Mouse (Mus musculus): ENCODE measurements around the gene Inppl1. TPM values are rescaled to one million over a fixed set of nuclear protein-coding genes. Genes with fewer than 3 reads are reported as not detected.

The Inppl1 gene
- polyA plus RNA-seq, 1 experiment, result 61.7 TPM

GRCm38 (mm10) chr7:101852846-101853245 is 14.8 kb upstream of the Inppl1 start:
- peak overlapping the region; percentile 99; the same call in 1 of the 2 replicates for H3K27ac ChIP-seq (ENCODE audit: insufficient read depth, low read length)

DNA sequence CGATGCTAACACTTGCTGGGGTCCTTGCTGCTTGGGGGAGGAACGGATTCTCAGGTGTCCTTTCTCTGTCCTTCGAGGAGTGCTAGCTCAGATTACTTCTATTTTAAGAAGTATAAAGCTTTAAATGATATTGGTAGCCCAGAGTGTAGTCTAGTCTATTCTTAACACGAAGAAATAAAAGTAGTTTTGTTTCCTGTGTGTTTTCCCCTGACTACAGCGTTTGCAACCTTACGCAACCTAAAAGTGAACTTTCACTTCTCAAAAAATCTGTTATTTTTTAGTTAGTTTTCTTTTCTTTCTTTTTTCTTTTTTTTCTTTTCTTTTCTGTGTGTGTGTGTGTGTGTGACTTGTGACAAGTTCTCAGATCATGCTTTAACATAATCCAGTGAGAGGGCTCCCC is 13.7 kb upstream of the Inppl1 start:
- no peak for TF ChIP-seq CTCF (IDR thresholded peaks at IDR 0.05; ENCODE audit: borderline replicate concordance, insufficient read depth, low read length)
- TF ChIP-seq POLR2A (IDR thresholded peaks at IDR 0.05; ENCODE audit: low read depth, low read length), result no peak
- Histone ChIP-seq H3K27ac (ENCODE audit: insufficient read depth, low read length) (no peak overlapping the region), H3K4me1 (ENCODE audit: control insufficient read depth, insufficient read depth, low read length) (0 out of 2 replicates have a peak, but pooled peaks cover 5% of the 10 kb centered on the region), H3K4me3 (ENCODE audit: insufficient read depth, low read length) (no peak overlapping the region)

More at GRCm38 (mm10) chr7:101852846-101853245, 14.8 kb upstream of the Inppl1 start:
- Histone ChIP-seq H3K4me3 (ENCODE audit: insufficient read depth, low read length) (no peak overlapping the region), H3K4me1 (ENCODE audit: control insufficient read depth, insufficient read depth, low read length) (0 out of 2 replicates have a peak, but pooled peaks cover 5% of the 10 kb centered on the region)
- TF ChIP-seq POLR2A (IDR thresholded peaks at IDR 0.05; ENCODE audit: low read depth, low read length) (no peak), CTCF (IDR thresholded peaks at IDR 0.05; ENCODE audit: borderline replicate concordance, insufficient read depth, low read length) (no peak)

GRCm38 (mm10) chr7:101847934-101848333 is 9.9 kb upstream of the Inppl1 start:
- no peak overlapping the region for H3K4me3 ChIP-seq (ENCODE audit: insufficient read depth, low read length)
- H3K27ac ChIP-seq (ENCODE audit: insufficient read depth, low read length), result no peak overlapping the region
- H3K4me1 ChIP-seq (ENCODE audit: control insufficient read depth, insufficient read depth, low read length), result no peaks in the 10 kb centered on the region
- TF ChIP-seq POLR2A (IDR thresholded peaks at IDR 0.05; ENCODE audit: low read depth, low read length), result no peak
- no peak for TF ChIP-seq CTCF (IDR thresholded peaks at IDR 0.05; ENCODE audit: borderline replicate concordance, insufficient read depth, low read length)

DNA sequence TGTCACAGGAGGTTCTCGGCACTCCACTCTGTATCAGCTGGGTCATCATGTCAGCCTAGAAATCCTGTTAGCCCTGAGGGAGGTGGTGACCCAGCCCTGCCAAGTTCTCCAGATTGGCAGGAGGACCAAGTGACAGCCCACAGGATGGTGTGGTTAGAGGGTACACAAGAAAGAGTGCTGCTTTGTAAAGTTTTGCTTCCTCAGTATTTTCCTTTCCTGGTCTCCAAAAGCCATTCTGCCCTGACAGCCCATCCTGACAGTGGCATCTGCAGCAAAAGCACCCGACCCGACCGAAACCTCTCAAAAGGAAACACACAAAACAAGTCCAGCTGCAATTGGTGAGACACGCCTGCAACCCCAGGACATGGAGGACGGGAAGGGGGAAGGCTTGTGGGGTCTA is 6.2 kb upstream of the Inppl1 start:
- H3K4me3 ChIP-seq (ENCODE audit: insufficient read depth, low read length), result no peak overlapping the region
- H3K27ac ChIP-seq (ENCODE audit: insufficient read depth, low read length), result no peak overlapping the region
- no peak for TF ChIP-seq POLR2A (IDR thresholded peaks at IDR 0.05; ENCODE audit: low read depth, low read length)
- no peaks in the 10 kb centered on the region for H3K4me1 ChIP-seq (ENCODE audit: control insufficient read depth, insufficient read depth, low read length)

GRCm38 (mm10) chr7:101837154-101837605 is 849 bp downstream of the Inppl1 start:
- Histone ChIP-seq H3K27ac (ENCODE audit: insufficient read depth, low read length) (peak overlapping the region; percentile 90), H3K4me1 (ENCODE audit: control insufficient read depth, insufficient read depth, low read length) (peaks cover 7% of the 10 kb centered on the region), H3K4me3 (ENCODE audit: insufficient read depth, low read length) (peak overlapping the region; percentile 79)
- TF ChIP-seq POLR2A (IDR thresholded peaks at IDR 0.05; ENCODE audit: low read depth, low read length) (no peak; the same call in 1 of the 2 replicates), CTCF (IDR thresholded peaks at IDR 0.05; ENCODE audit: borderline replicate concordance, insufficient read depth, low read length) (no peak)

DNA sequence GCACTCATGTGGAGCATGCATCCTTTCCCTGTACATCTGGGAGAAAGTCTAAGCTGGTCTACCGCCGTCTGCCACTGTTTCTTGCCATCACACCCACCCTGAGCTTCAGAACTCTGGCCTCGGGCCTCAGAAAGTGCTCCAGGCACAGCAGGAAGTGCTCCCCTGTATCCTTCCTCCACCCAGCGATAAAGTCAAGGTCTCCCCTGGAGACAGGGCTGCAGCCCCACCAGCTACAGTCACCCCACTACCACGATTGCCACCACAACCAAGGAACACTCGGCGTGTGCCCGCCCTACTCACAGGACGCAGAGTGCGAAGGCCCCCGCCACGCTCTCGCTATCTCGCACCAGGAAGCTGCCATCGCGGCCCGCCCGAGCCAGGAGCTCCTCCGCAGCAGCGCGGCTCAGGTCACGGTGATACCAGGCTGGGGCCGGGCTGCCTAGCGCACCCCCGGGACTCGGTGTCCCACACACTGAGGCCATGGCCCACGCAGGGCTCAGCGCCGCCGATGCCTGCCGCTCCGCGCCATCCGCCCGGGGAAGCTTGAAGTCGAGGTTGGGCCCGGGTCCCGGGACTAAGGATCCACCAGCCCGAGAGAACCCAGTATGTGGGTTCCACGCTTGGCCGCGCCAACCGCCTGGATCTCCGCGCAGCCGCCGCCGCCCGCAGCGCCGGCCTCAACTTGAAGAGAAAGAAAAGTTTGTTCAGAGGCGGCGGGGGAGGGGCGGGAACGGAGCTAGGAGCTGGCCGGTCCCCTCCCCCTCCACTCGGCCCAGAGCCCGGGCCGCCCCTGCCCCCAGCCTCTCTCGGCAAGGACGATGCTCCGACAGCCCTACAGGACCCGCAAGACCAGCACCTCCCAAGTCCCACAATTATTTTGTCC is 1.5 kb downstream of the Inppl1 start:
- H3K27ac ChIP-seq (ENCODE audit: insufficient read depth, low read length), result peak overlapping the region; percentile 90
- peak overlapping the region; percentile 79 for H3K4me3 ChIP-seq (ENCODE audit: insufficient read depth, low read length)
- TF ChIP-seq CTCF (IDR thresholded peaks at IDR 0.05; ENCODE audit: borderline replicate concordance, insufficient read depth, low read length), result no peak
- TF ChIP-seq POLR2A (IDR thresholded peaks at IDR 0.05; ENCODE audit: low read depth, low read length), result peak; percentile 42; the same call in 1 of the 2 replicates
- peaks cover 7% of the 10 kb centered on the region for H3K4me1 ChIP-seq (ENCODE audit: control insufficient read depth, insufficient read depth, low read length)

DNA sequence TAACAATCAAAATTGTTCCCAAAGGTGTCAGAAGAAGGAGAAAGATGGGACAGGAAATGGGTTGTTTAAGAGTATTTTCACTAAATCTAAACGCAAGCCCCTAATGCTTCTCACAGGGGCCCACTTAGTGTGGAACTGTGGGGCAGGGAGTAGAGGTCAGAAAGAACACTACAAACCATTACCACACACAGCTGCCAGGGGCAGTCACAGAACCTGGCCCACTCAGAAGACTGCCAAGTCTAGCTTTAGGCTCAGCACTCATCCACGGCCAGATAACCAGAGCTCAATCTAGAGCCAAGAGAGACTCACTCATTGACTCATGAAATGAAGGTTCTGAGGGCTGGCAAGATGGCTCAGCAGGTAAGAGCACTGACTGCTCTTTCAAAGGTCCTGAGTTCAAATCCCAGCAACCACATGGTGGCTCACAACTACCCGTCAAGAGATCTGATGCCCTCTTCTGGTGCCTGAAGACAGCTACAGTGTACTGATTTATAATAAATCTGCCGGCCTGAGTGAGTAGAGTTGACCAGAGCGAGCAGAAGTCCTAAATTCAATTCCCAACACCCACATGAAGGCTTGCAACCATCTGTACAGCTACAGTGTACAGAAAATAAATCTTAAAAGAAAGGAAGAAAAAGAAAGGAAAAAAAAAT is 2.4 kb downstream of the Inppl1 start:
- TF ChIP-seq CTCF (IDR thresholded peaks at IDR 0.05; ENCODE audit: borderline replicate concordance, insufficient read depth, low read length) (no peak), POLR2A (IDR thresholded peaks at IDR 0.05; ENCODE audit: low read depth, low read length) (no peak)
- H3K4me3 ChIP-seq (ENCODE audit: insufficient read depth, low read length), result peak overlapping the region; percentile 79

DNA sequence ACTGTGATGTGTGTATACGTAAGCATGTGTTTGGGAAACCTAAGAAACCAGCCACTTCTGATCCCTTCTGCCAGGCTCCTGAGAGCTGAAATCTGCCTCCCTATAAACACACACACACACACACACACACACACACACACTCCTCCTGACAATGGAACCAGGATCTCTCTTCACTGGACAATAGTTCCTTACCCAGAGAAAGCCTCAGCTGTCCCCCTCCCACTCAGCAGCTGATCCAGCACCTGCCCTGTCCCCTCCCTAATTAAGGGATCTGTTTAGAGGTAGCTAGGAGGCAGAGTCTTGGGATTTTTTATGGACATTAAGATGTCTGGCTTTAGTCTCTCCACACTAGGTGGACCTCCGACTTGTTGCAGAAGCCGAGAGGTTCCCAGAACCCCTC is 3.1 kb downstream of the Inppl1 start:
- no peak for TF ChIP-seq POLR2A (IDR thresholded peaks at IDR 0.05; ENCODE audit: low read depth, low read length)
- TF ChIP-seq CTCF (IDR thresholded peaks at IDR 0.05; ENCODE audit: borderline replicate concordance, insufficient read depth, low read length), result no peak
- Histone ChIP-seq H3K4me3 (ENCODE audit: insufficient read depth, low read length) (peak overlapping the region; percentile 79), H3K27ac (ENCODE audit: insufficient read depth, low read length) (no peak overlapping the region), H3K4me1 (ENCODE audit: control insufficient read depth, insufficient read depth, low read length) (peaks cover 7% of the 10 kb centered on the region)

More for the DNA sequence above, 2.4 kb downstream of the Inppl1 start:
- Histone ChIP-seq H3K4me1 (ENCODE audit: control insufficient read depth, insufficient read depth, low read length) (peaks cover 7% of the 10 kb centered on the region), H3K27ac (ENCODE audit: insufficient read depth, low read length) (peak overlapping the region; percentile 90)

DNA sequence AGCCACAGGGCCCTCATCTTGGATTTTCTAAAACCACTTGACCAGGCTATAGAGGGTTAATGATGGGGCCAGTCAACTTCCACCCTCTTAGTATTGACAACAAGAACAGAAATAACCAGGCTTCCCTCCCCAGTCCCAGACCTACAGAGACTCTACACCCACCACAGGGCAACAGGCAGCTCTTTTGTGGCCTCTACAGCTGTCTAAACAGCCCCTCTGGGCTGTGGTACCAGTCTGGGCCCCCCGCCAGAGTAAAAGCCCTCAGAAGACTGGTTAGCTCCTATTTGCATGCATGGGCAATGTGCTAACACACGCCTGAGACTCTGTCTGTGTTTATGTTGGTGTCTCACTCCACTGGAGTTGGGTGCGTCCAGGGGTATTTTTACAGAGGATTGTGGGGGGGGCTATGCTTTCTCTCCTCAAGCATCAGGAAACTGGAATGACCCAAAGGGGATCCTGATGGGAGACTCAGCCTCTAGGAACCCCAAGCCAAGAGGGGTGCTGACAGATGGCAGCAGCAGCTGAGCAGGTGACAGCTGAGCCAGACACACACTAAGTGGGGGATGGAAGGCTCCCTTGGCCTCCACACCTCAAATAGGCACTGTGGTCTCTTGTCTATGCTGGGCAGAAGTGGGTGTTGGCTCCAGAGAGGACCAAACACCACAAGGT is 4.0 kb downstream of the Inppl1 start:
- peaks cover 7% of the 10 kb centered on the region for H3K4me1 ChIP-seq (ENCODE audit: control insufficient read depth, insufficient read depth, low read length)
- no peak overlapping the region for H3K27ac ChIP-seq (ENCODE audit: insufficient read depth, low read length)
- TF ChIP-seq POLR2A (IDR thresholded peaks at IDR 0.05; ENCODE audit: low read depth, low read length) (no peak), CTCF (IDR thresholded peaks at IDR 0.05; ENCODE audit: borderline replicate concordance, insufficient read depth, low read length) (no peak)
- H3K4me3 ChIP-seq (ENCODE audit: insufficient read depth, low read length), result no peak overlapping the region

Measured in embryonic fibroblast, embryonic 13.5 days (primary cell).